Mouse (Mus musculus) cerebellum, adult 8-10 months (tissue): ENCODE results near the gene Man1a.

Experiments used
- DNase-seq: peaks from one replicate; pipeline ENCODE4 v3.0.0; 2022

The Man1a gene

DNA sequence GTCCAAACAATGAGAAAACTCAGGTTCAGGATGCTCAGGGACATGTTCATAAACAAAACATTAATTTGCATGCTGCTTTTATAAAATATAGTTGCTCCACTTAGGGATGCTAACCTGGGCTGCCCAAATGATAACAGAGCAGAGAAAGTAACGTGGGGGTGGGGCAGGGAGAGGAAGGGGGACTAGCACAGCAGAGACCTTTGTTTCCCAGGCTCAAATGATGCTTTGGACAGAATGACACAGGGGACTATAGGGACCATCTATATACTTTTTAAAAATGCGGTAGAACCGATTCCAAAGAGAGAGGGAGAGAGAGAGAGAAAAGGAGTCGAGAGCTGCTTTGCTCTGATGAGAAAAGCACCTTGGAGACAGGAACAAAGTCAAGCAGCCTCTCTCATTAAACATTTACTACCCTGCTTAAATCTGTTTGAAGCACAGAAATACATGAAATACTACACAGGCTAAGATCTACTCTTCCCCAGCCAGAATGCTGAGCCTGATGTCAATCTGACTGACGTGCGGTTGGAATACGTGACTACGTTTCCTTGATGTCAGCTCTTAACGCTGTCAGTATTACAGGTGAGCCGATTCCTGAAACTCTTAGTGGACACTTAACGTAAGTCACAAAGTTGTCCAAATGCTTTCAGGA, 63.1 kb downstream of the Man1a start:
- DNase-seq, result no peak

DNA sequence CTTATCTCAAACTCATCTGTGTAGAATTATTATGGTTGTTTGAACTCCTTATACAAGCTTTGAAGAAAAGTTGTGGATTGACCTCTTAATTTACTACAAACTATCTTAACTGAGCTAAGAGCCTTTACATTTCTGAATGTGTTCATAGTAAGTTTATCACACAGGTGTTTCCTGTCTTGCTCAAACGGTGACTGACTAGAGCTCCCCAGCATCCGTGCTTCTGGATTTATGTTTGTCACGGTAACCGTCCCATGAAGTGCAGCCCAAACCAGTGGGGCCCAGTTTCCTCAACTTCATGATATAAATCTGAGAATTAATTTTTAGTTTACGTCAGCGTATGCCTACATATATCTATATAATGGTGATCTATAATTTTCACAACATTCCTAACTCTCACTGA, 67.3 kb downstream of the Man1a start:
- no peak for DNase-seq

DNA sequence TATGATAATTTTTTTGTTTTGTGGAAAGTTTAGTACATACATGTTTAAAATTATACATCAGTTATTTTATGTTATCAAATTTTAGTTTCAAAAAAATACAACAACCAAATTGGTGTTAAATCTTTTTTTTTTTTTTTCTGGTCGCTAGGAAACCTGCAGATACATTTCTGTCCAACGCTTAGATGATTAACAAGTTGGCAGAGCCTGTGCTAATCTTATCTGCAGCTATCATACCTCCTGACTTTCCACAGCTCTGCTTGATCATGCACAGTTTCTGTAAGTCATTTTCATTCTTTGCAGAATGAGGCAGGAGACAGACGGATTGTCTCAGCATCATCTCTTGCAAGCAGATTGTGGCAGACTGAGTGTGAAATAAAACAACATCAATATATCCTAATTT, 69.5 kb downstream of the Man1a start:
- DNase-seq, result no peak

DNA sequence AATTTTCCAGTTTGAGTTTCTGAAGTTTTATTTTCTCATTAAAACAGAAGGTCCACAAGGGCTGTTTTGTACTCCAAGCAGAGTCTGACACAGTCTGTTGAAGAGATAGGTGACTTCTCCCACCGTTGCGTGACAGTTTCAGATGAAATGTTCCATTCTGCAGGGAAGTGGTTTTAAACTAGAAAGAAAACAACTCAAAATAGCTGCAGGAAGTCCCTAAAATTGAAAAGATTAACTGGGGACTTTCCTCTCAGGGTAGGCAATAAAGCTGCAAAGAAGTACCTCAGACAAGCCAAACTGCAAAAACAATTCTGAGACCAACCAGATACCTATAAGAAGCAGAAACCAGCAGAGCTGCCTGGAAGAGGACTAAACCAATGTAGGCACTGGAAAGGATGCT, 70.6 kb downstream of the Man1a start:
- DNase-seq, result no peak

DNA sequence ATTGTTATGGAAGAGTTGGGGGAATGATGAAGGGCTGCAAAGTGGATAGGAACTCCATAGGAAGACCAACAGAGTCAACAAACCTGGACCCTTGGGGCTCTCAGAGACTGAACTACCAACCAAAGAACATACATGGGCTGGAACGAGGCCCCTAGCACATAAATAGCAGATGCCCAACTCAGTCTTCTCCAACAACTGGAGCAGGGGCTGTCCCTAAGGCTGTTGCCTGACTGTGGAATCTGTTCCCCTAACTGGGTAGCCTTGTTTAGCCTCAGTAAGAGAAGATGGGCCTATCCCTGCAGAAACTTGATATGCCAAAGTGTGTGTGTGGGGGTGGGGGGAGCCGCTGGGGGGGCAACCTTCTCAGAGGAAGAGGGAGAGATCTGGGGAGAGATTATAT, 73.5 kb downstream of the Man1a start:
- no peak for DNase-seq

DNA sequence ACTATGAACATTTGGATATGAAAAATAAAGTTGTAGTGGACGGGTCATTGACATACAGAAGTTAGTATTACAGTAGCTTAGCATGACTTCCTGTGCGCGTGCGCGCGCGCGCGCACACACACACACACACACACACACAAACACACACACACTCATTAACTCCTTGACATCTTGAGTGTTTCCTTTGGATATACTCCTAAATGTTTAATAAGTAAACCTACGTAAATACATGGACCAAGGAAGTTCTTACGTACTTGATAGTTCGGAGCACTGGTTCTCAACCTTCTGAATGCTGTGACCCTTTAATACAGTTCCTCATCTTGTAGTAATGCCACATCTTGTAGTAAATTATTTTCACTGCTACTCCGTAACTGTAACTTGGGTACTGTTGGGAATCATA, 79.1 kb downstream of the Man1a start:
- no peak for DNase-seq

DNA sequence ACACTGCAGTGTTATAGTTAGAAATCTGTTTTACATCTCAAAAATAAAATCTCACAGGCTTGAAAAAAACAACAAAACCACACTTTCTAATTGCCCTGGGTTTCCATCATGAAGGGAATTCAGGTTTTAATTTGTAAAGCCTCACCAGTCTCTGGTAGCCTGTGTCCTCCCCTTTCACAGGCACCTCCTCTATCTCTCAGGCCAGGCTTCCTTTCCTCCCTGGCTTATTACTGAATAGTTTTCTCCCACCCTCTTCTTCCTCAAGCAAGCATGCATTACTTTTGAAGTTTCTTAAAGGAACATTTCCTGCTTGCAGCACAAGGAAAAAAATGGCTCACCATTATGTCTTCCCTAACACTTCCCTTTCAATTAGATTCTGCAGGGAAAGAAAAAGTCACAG, 80.2 kb downstream of the Man1a start:
- DNase-seq, result no peak

DNA sequence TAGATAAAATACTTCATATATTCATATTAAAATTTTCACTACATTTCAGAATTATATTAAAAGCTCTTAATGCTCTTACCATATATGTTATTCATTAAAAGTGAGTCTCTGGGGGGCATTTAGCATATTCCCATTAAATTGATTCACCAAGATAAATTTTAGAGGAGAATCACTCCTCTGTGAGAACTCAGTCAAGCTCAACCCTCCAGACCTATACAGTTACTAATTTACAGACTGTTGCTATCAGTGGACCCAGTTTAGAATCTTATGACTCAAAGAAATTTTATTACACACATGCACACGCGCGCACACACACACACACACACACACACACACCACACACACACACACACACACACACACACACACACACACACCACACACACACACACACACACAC, 81.8 kb downstream of the Man1a start:
- no peak for DNase-seq

DNA sequence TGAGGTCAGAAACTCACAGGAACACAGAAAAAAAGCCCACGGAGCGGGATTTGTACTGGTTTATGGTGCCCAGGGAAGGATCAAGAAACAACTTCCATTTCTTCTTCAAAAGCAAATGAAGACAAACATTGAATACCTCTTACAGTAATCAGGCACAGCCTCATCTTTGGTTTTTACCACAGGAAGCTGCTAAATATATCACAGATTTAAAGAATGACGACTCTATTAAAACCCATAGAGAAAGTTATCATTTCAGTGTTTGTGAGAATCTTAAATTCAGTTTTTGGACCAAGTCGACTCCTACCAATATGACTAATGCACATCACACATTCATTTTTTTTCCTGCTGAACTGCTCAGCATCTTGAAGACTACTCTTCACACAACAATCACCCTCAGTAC, 86.0 kb downstream of the Man1a start:
- no peak for DNase-seq

DNA sequence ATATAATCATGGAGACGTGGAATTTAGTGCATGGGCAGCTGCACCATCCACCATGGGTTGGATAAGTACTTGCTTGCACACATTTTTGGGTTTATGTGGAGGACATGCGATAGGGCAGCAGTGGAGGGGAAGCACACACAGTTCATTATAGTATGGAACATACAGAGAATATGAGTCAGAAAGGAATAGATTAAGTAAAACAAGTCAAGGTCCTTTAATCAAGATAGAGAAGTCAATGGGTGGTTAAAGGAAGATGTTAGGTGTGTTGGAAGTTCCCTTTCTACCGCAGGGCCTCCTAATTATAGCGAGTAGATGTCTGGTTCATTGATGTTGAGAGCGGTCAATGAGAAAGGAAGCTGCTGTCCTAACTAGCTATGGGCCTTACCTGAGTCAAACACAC, 91.5 kb downstream of the Man1a start:
- DNase-seq, result no peak

DNA sequence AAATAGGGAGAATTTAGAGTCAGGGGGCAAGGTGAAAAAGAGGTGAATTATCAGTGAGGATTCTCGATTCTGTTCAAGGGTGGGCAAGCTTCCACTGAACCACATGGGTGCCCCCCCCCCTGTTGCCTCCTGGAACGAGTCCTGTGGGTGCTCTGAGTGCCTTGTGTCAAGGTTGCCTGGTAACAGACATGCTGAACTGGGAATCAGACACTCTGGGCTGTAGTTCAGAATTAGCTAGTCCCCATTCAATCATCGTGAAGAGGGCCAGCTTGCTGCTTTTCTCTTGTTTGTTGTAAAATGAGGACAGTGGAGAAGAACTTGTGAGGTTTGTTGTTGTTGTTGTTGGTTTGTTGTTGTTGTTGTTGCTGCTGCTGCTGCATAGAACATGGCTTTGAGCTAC, 92.3 kb downstream of the Man1a start:
- no peak for DNase-seq

DNA sequence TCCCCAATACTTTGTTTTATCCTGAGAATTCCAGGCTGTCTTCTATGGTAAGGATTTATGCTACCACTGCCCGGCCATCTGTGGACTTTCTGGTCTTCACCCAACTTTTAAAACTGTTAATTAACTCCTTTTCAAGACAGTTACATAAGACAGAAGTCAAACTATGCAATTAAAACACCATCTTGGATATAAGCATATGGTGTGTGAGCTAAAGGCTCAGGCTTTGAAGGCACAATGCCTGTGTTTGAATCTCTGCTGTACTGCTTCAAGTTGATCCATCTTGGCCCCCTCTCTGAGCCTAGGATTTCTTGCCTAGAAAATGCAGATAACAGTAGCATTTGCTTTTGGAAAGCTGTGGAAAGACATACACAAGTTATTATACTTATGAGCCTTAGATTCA, 97.8 kb downstream of the Man1a start:
- no peak for DNase-seq

DNA sequence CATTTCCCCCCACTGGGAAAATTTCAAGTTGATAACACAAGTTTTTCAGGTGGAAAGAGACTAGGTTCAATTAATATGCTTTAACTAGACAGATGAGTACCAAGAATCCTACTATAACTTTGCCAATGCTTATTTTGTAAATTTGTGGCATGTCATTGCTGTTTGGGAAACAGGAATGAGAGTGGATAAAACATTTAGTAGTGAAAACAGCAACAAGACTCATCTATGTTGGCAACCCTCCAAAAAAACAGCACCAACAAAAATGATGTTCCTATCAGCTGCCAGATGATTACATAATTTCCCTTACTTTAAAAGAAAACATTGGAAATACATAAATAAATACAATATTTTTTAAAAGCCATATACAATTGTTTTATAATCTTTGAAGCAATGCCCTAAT, 102.2 kb downstream of the Man1a start:
- no peak for DNase-seq

DNA sequence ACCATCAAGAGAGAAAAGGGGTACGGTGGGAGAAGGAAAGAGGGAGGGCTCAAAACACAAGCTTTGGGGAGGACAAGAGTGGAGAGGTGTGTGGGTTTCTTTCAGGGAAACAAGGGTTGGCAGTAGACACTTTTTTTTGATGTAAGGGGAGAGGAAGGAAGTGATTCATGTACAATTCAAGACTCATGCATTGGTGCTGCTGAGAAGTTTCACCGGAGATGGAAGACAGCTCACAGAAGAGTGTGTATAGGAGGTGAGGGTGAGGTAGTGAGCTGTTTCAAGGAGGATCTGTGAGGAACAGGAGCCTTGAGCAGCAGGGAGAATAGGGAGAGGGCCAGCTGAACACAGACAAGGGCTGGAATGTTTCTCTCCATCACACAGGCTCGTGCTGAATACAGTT, 116.7 kb downstream of the Man1a start:
- DNase-seq, result no peak

DNA sequence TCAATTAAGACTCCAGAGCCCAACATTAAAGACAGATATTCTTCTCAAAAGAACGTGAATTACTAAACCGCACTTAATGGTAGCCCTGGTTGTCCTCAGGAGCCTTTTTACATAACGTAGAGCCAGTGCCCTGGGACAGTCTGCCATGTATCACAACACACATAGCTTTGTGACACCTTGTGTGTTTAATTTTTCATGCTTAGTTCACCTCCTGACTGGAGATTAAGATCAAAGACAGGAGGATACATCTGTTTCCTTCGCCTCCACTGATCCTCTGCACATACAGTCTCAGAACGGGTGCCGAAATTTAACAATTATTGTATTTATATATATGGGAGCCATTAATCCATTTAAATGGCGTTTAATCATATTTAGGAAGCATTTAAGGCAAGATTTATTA, 134.8 kb downstream of the Man1a start:
- DNase-seq, result no peak

DNA sequence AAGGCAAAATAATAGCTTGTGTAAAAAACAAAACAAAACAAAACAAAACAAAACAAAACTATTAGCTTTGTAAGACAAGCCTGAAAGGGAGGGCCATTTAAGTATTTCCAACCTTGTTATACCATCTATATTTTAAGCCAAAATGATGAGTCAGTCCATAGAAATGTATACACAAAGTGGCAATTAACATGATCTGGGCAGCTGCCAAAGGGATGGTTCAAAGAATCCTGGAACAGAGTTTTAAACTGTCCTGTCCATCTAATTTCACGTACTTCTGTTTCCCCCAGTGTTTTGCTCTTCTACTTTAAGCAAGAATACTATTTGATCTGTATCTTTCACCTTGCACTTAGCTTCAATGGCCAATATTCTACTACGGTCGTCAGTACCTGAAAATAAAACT, 138.2 kb downstream of the Man1a start:
- DNase-seq, result no peak

DNA sequence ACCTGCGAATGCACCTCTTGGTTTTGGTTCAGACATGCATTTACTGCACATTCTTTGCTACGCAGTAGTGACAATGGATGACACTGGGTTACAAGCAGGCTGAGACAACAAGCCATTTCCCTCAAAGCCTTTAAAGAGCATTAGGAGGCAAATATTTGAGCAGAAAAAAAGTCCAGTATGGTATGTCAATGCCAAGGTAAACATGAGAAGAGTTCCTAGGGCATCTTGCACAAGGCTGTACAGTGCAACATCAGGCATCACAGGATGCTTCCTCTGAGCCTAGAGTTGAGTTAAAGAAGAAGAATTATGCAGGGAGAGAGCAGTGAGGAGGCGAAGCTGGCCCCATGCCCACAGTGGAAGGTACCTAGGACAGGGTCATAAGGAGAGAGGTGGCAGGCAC, 140.3 kb downstream of the Man1a start:
- DNase-seq, result no peak

DNA sequence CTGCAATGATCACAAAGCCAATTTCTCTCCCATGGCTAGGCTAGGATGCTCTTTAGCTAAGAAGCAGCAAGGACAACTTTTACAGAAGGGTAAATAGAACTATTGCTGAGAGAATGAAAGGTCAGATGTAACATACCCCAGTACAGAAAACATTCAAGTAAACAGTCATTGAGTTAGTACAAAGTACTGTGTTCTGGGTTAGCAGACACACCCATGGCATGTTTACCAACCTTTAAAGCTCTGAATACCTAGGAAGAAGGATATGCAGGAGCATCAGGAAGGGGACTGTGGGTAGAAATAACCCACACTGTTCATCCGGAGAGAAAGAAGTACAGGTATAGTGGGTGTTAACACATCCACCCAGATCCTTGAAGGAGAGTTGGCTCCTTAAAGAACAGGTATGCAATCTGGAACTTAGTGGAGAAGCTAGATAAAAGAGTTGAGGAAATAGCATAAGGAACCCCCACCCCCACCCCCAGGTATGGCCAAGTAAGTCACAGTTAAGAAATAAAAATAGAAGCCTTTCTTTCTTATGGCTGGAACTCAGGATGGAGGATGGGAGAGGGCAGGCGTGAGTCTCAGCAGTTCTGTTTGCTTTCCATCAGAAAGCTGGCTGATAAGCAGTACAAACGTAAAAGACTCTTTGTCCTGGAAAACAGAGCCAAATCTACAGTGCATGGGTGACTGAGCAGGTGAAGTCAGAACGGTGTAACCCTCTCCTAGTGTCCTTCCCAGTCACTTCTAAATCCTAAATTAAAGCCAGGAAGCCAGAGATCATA, 146.5 kb downstream of the Man1a start:
- DNase-seq, result no peak

DNA sequence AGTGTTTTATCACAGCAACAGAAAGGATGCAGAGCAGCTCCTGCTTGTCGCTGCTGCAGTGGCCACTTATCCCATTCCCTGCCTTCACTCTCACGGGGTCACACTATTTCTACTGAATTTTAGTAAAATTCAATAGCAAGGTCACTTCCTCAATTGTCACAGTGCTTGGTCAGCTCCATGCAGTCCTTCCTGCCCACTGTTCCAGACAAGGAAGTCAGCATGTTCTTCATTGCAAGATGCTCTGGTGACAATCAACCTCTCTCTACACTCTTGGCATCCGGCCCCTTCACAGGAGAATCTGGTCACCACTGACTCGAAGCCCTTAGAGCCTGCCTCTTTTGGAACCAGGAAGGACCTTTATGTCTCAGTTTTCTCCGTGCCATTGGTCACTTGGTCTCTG, 148.5 kb downstream of the Man1a start:
- DNase-seq, result no peak

DNA sequence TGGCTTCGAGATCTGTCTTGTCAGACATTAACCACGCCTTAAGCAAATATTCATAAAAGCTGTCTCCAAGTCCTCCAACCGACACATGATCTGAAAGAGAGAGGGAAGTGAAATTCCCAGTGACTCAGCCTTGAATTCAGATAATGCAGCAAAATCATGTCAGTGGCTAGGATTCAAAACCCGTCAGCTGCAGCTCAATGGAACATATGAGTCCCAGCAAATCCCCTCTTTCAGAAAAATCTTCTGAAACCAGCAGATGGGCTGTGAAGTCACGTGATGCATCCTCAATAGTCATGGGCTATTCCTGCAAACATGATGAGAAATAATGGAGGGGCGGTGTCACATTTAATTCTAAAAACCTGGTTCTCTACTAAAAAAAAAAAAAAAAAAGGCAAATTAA, 151.0 kb downstream of the Man1a start:
- no peak for DNase-seq

DNA sequence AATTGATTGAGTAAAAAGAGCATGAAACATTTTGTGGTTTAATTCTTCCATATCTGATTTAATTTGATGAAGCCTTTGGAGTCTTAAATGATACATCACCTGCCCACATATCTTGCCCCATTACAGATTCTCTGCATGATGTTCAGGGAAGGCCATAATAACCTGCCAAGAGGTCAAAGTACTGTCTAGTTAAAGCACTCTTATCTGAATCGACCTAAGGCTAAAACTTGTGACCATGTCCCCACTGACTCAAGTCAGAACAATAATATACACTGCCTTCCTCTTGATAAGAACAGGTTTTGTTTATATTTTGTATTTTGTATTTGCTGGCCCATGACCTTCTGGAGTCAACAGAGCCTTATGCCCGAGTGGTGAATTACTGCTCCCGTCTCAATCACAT, 154.2 kb downstream of the Man1a start:
- DNase-seq, result no peak

DNA sequence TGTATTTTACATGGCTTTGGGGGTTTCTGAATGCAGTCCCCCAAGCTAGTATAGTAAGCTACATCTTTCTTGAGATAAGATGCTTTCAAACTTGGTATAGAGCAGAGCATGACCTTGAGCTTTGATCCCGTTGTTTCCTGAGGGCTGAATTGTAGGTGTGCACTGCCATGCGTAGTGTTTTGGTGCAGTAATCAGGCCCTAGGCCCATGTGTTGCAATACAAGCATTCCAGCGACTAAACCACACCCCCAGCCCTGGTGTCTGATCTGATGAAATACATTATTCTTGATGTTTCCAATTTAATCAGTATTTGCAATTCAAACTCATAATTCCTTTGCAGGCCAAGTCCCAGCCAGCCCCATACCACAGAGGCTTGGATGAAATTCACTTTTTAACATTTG, 158.9 kb downstream of the Man1a start:
- no peak for DNase-seq

DNA sequence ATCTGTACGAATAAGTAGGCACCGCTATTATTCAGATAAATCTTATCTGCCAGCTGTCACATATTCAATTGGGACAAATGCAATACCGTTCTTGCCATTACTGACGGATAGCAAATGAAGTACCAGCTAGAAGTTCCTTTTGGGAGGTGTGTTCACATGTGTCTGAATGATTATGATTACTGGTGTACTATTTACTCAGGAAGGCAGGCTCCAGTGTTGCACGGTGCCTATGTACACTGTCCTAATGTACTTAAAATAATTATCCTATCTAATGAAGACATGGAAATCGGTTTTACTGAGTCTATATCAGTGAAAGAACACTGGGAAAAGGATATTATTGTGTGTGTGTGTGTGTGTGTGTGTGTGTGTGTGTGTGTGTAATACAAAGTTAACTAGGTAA, 160.7 kb downstream of the Man1a start:
- DNase-seq, result no peak

DNA sequence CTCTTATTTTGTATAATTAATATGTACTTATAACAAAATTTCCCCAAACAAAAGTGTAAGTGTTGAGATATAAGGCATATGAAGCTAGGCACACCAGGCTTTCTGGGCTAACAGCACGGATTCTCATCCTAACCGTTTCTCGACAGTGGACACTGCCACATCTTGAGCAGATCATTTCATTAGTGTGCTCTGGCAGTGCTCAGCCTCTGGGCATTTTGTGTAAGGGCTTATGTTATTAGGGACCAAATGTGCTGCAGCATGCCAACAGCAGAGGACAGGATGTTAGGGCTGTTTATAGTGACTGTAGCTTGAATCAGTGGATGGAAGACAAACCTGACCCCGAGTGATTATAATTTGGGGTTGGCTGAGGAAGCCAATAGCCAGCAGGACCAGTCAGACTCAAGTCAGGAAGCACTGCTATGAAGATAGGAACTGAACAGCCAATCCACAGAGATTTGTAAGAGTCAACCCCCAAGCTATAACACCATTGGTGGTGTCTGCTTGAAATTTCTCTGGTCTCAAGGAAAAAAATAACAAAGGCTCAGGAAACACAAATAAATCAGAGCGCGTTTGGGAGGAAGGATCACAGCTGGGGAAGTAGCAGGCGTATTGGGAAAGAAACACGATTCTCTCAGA, 161.3 kb downstream of the Man1a start:
- no peak for DNase-seq
